Mouse (Mus musculus): ENCODE measurements around the gene Sqstm1.

Sqstm1 gene

DNA sequence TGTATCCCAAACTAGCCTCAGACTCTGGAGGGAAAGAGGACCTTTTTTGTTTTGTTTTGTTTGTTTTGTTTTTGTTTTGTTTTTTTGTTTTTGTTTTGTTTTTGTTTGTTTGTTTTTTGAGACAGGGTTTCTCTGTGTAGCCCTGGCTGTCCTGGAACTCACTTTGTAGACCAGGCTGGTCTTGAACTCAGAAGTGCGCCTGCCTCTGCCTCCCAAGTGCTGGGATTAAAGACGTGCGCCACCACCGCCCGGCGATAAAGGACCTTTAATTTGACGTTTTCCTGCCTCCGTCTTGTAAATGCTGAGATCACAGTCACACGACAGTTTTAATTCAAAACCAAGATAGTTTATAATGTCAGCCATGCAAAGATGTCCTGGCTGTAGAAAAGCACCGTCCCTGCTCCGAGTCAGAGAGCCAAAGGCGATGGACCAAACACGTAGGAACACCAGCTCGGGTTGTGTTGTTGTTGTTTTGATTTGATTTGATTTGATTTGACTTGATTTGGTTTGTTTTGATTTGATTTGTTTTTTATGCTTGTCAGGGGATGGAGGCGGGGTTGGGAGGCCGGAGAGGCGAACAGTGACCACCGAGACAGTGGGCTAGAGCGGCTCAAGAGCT is 36.4 kb downstream of the Sqstm1 start, which contains the start of gene Mrnip:
Mrnip (plus strand) TSS at position 334 of the 619 bp plus-strand sequence.
- DNase-seq: peak in 1 of 2 experiments; percentile 38

DNA sequence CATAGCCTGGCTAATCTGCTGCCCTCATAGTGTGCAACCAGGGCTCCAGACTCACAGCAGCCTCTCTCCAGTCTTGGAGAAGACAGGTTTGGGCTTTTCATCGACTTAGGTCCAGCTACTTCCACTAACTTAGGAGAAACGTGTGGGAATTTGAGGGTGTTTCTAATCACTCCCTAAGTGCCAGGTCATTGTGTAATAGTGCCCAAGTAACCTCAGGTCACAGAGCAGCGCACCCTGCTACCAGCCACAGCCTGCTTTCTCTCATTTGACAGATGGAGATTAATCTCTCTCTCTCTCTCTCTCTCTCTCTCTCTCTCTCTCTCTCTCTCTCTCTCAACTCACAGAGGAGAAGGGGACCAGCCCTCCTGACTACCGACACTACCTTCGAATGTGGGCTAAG is 42.3 kb downstream of the Sqstm1 start:
- DNase-seq: no peak

DNA sequence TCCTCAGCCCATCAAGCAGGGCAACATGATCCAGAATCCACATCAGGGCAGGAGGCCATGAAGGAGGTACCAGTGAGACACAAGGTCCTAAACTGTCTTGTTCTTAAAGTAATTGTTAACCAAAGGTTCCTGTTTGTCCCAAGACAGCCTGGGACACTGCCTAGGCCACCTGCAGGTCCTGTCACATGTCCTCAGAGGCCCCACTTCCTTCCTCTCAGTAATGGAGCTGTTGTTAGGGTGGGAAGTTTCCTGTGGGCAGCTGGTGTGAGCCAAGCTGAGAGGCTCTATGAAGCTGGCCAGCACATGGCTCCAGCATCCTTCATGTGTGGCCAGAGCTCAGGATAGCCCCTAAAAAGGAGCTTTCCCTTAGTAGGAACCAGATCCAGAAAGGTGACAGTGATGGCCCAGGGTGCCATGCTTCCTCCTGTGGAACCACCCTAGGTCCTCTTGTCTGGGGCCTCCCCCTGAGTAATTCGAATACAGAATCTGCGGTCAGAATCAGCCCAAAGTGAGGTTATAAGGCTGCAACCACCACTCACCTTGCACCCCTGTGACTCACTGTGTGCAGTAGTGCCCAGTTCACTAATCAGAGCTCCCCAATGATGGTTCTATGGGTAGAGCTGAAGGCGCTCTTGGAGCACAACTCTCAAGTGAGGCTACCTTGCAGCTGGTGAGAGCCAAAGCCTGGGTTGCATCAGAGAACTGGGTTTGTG is 48.1 kb downstream of the Sqstm1 start:
- no peak for DNase-seq

GRCm38 (mm10) chr11:50161578-50162304 is 48.9 kb downstream of the Sqstm1 start:
- DNase-seq: peak; percentile 81 to 84

GRCm38 (mm10) chr11:50159347-50159746 is 51.3 kb downstream of the Sqstm1 start:
- DNase-seq: no peak

GRCm38 (mm10) chr11:50158346-50158745 is 52.3 kb downstream of the Sqstm1 start:
- no peak for DNase-seq

- no peak for DNase-seq
These were observed 53.8 kb downstream of the Sqstm1 start for GRCm38 (mm10) chr11:50156725-50157258.

- DNase-seq: no peak
These were observed 54.8 kb downstream of the Sqstm1 start for GRCm38 (mm10) chr11:50155785-50156184.

DNA sequence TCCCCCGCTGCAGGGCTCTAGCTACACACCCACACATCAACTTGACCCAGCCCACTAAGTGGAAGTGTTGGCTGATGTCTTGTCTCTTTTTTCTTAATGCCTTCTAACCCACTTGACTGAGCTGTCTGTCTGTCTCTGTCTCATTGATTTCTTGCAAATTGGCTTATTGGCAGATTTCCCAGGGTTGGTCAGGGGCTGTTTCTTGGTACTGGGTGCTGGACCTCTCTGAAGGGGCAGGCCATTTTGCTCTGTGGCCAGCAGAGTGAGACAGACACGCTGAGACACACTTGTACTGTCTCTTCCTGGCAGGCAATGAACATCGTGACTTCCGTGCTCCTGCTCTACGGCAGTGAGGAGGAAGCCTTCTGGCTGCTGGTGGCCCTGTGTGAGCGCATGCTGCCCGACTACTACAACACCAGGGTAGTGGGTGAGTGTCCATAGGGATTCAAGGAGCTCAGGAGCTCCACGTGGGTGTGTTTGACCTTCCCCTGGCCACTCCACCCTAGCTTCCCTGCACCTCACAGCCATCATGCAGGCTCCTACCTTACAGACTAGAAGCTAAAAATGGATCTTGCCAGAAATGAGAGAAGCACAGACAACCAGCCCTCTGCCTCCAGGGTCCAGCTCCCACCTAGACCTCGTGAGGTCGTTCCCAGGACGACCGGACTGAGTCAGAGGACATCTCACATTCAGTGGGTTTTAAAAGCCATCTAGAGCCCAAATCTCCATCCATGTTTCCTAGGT is 55.7 kb downstream of the Sqstm1 start:
- no peak for DNase-seq

- peak in 1 of 2 experiments; percentile 34 for DNase-seq
These were observed 56.5 kb downstream of the Sqstm1 start for GRCm38 (mm10) chr11:50154166-50154565.

- DNase-seq: no peak
These were observed 59.3 kb downstream of the Sqstm1 start for GRCm38 (mm10) chr11:50151374-50151773.

GRCm38 (mm10) chr11:50149603-50150150 is 61.0 kb downstream of the Sqstm1 start:
- DNase-seq: no peak

All from kidney, postnatal 4 days (tissue).